Mouse (Mus musculus): ENCODE data around the gene Tfe3.

DNA sequence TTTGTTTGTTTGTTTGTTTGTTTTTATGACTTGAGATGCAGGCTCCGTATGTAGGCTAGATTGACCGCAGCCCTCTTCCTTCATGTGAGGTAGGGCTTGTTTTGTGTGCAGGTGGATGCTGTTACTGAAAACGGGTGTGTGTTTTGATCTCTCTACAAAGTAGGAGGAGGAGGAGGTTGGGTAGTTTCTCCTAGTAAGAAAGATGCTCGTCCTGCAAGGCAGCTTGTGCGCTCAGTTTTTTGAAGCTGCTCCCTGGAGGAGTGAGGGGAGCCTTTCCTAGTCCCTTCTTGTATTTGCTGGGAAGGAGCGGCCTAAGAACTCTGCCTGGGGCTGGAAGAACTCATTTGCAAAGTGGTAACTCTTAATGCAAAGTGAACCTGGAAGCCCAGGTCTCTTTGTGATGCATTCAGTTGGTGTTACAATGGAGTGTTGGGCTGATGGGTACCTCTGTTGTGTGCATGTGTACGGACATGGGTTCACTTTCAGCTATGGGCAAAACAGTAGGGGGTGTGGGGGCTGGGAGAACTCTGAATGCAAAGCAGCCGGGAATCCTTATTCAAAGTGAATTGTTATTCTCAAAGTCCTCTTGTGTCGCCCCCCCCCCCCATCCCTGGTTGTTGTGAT lies 2.4 kb downstream of the Tfe3 start:
- TF ChIP-seq CTCF (IDR thresholded peaks at IDR 0.05; ENCODE audit: low read depth) = no peak
- no peak for TF ChIP-seq EP300 (optimal IDR thresholded peaks at IDR 0.05)

Measured in stomach, postnatal 0 days (tissue).